In the genomic region with DNA sequence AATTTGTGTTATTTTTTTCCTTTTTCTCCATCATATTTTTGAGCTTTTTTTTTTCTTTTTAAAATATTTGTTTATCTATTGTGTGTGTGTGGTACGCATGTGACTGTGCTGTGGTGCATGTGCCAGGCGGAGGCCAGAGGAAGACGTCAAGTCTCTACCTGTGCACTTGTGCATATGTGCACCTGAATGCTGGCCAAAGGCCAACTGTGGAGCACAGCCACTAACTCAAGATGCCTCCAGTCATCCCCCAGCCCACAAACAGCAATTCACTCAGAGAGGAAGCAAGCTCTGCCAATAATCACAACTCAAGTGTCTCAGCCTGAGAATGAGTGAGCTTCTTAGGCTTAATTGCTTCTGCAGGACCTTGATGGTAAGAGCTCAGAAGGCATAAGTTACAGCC, we compare ENCODE assay signal across 20 mouse cellular contexts.
"Had no signal": no experiment of that assay in that cellular context is flagged by ENCODE, and none has a peak within 500 bp of the region (broad histone marks: within the 10 kb centered on the region; RNA-seq: fewer than 3 reads in every experiment).

No protein-coding gene starts in this region.

- DNase-seq: kidney, adult 18-20 months; kidney, adult 9 months; kidney, postnatal 14 days; kidney, postnatal 4 days; left cerebral cortex, postnatal 4 days; liver, postnatal 0 days; retina, postnatal 1 day; right cerebral cortex, postnatal 25 days; spleen, adult 18-20 months; thymus, postnatal 25 days had no signal

- H3K4me1 ChIP-seq: lung, embryonic 15.5 days; midbrain, embryonic 12.5 days; midbrain, embryonic 15.5 days; stomach, embryonic 15.5 days had no signal

- H3K4me3 ChIP-seq: limb, embryonic 12.5 days; limb, embryonic 15.5 days; lung, embryonic 15.5 days; midbrain, embryonic 12.5 days; midbrain, embryonic 15.5 days; neural tube, embryonic 13.5 days; stomach, embryonic 15.5 days had no signal

- H3K27me3 ChIP-seq: limb, embryonic 15.5 days; lung, embryonic 15.5 days; midbrain, embryonic 12.5 days; midbrain, embryonic 15.5 days; neural tube, embryonic 13.5 days; stomach, embryonic 15.5 days had no signal

- H3K9me3 ChIP-seq: limb, embryonic 15.5 days; lung, embryonic 15.5 days; midbrain, embryonic 12.5 days; midbrain, embryonic 15.5 days; neural tube, embryonic 13.5 days; stomach, embryonic 15.5 days had no signal

- H3K27ac ChIP-seq: limb, embryonic 12.5 days; limb, embryonic 15.5 days; liver, embryonic 14.5 days; lung, embryonic 15.5 days; midbrain, embryonic 12.5 days; midbrain, embryonic 15.5 days; neural tube, embryonic 13.5 days; stomach, embryonic 15.5 days had no signal

- ATAC-seq: intestine, embryonic 16.5 days; liver, postnatal 0 days; midbrain, embryonic 15.5 days had no signal

- H3K4me2 ChIP-seq: limb, embryonic 12.5 days; limb, embryonic 15.5 days; liver, embryonic 11.5 days; lung, embryonic 15.5 days; midbrain, embryonic 12.5 days; midbrain, embryonic 15.5 days; neural tube, embryonic 13.5 days; stomach, embryonic 15.5 days had no signal

- H3K9ac ChIP-seq: limb, embryonic 12.5 days; limb, embryonic 15.5 days; liver, embryonic 14.5 days; liver, postnatal 0 days; lung, embryonic 15.5 days; midbrain, embryonic 12.5 days; midbrain, embryonic 15.5 days; neural tube, embryonic 13.5 days; stomach, embryonic 15.5 days had no signal
